Mouse (Mus musculus) intestine, embryonic 14.5 days (tissue): ENCODE measurements at regions not wholly inside any gene's neighbourhood (a gene's known extent, or its start where the extent isn't known, plus 50 kb on each side); places are given as distances from the start of the nearest gene placed in this dataset.

Source experiments
- ATAC-seq: fragments of 200-750 bp; cut with Nextera tagmentation; replicated peaks from 2 replicates; pipeline ENCODE4 v1.8.0; 2017; ENCODE audit warnings: low read depth, moderate number of reproducible peaks, moderate TSS enrichment, moderate library complexity; ENCODE audit not compliant: low FRiP score, low TSS enrichment
- DNase-seq: peaks from one replicate; pipeline ENCODE4 v3.0.0-alpha.2; 2018; ENCODE audit warnings: low spot score
- H3K27ac ChIP-seq: fragments of 300-500 bp; sonication (generic); 2 replicates; pipeline ENCODE4 v1.5.1; 2014; ENCODE audit warnings: low read depth, mild to moderate bottlenecking, control low read depth
- H3K27me3 ChIP-seq: fragments of 300-500 bp; sonication (generic); replicated peaks from 2 replicates; pipeline ENCODE4 v1.6.1; 2014; ENCODE audit warnings: low read length, control low read depth; ENCODE audit not compliant: control insufficient read depth, insufficient read depth
- H3K36me3 ChIP-seq: fragments of 300-500 bp; sonication (generic); 2 replicates; pipeline ENCODE4 v1.6.1; 2014; ENCODE audit warnings: low read length, control low read depth; ENCODE audit not compliant: control insufficient read depth, insufficient read depth
- H3K4me1 ChIP-seq: fragments of 300-500 bp; sonication (generic); replicated peaks from 2 replicates; pipeline ENCODE4 v1.6.1; 2014; ENCODE audit warnings: low read length, control low read depth, mixed read lengths; ENCODE audit not compliant: control insufficient read depth, insufficient read depth
- H3K4me2 ChIP-seq: fragments of 300-500 bp; sonication (generic); 2 replicates; pipeline ENCODE4 v1.6.1; 2014; ENCODE audit warnings: low read length
- H3K4me3 ChIP-seq: fragments of 300-500 bp; sonication (generic); 2 replicates; pipeline ENCODE4 v1.5.1; 2014; ENCODE audit warnings: low read depth, low read length, control low read depth, mixed read lengths
- H3K9ac ChIP-seq: fragments of 300-500 bp; sonication (generic); 2 replicates; pipeline ENCODE4 v1.6.1; 2014; ENCODE audit warnings: mild to moderate bottlenecking, low read length
- H3K9me3 ChIP-seq: fragments of 300-500 bp; sonication (generic); 2 replicates; pipeline ENCODE4 v1.6.1; 2016; ENCODE audit warnings: low read length, control low read depth; ENCODE audit not compliant: control insufficient read depth
- WGBS: fragments of 180-500 bp; shearing (Covaris S2); extraction: QIAGEN DNeasy Blood & Tissue Kit; methylation state at CpG from one replicate; pipeline ENCODE4 v1.1.7; 2014; 5-methylcytosine and 5-hydroxymethylcytosine counted together

DNA sequence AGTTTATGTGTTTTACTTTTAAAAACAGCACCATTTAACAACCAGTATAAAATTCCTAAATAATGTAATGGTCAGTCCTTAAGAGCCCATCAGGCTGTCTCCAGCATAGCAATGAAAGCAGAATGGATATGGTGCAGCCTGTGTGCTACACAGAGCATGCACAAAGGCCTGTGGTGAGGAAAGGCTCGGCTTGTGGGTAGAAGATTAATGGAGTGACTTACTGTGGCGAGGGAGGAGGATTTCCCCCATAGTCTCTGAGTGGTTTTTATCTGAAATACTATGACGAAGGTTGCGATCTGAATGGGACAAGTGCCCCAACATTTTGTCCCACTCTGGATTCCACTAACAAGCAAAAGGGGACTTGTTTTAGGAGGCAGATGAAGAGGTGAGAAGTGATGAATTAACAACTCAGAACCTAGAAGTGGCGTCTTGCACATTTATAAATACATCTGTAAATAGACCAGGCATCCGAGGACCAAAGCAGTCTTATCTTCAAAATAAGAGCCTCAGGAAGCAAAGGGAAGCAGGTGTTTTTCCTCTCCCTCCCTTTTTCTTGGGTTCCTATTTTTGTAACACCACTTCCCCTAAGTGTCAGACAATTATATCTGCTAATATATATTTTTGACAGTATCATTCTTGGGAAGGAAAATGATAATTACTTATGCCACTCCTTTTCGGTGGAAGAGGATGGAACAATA, 55.9 kb upstream of the Clnk start:
- Histone ChIP-seq H3K9ac (no peak overlapping the region), H3K4me2 (no peak overlapping the region), H3K4me1 (no peaks in the 10 kb centered on the region), H3K36me3 (no peaks in the 10 kb centered on the region), H3K9me3 (no peaks in the 10 kb centered on the region), H3K27ac (no peak overlapping the region), H3K4me3 (no peak overlapping the region), H3K27me3 (no peaks in the 10 kb centered on the region)
- 50% methylated on average over 7 of the region's 7 CpGs for WGBS
- ATAC-seq (no peak), DNase-seq (no peak)

DNA sequence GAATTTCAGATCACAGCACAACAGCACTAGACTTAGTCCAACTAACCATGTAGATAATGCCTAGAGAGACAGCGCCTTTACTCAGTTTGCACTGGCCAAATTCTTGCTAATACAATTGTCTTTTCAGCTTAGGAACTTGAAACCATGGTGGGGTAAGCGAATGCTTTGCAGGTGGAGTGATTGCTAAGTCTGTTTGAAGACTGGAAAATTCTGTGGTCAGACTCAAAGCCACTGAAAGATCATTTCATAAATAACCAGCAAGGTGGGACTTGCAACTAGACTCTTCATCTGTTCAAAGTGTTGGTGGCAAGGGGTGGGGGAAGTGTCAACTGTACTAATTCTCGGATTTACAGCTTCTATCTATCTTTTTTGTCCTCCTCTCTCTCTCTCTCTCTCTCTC, 50.4 kb upstream of the Clnk start:
- ATAC-seq (no peak), DNase-seq (no peak)
- Histone ChIP-seq H3K9ac (no peak overlapping the region), H3K4me2 (no peak overlapping the region), H3K4me3 (no peak overlapping the region), H3K36me3 (no peaks in the 10 kb centered on the region), H3K27me3 (no peaks in the 10 kb centered on the region), H3K4me1 (no peaks in the 10 kb centered on the region), H3K27ac (no peak overlapping the region), H3K9me3 (no peaks in the 10 kb centered on the region)
- WGBS = 88% methylated on average over 3 of the region's 3 CpGs
